Mouse (Mus musculus): ENCODE measurements around the gene Phf12. TPM values are rescaled to one million over a fixed set of nuclear protein-coding genes. Genes with fewer than 3 reads are reported as not detected.

Phf12 gene
- polyA plus RNA-seq, 1 experiment = 58.2 TPM

GRCm38 (mm10) chr11:77965101-77966036 is 17.2 kb upstream of the Phf12 start:
- TF ChIP-seq CTCF (IDR thresholded peaks at IDR 0.05; ENCODE audit: low read depth, low read length) (no peak), POLR2A (IDR thresholded peaks at IDR 0.05; ENCODE audit: insufficient read depth, low read length) (no peak), EP300 (IDR thresholded peaks at IDR 0.05; ENCODE audit: insufficient read depth, low read depth, low read length) (no peak)
- Histone ChIP-seq H3K27ac (ENCODE audit: insufficient read depth, low read length) (no peak overlapping the region), H3K9me3 (replicated peaks; ENCODE audit: control insufficient read depth, insufficient read depth, low read length, poor library complexity, severe bottlenecking) (no peaks in the 10 kb centered on the region), H3K4me1 (ENCODE audit: control insufficient read depth, insufficient read depth, low read length) (no peaks in the 10 kb centered on the region), H3K4me3 (ENCODE audit: low read depth, low read length) (no peak overlapping the region), H3K36me3 (ENCODE audit: control insufficient read depth, insufficient read depth, low read length, poor library complexity, severe bottlenecking) (no peaks in the 10 kb centered on the region), H3K9ac (ENCODE audit: low read depth, poor library complexity, severe bottlenecking) (no peak overlapping the region), H3K27me3 (ENCODE audit: control insufficient read depth, insufficient read depth, low read length, poor library complexity, severe bottlenecking) (peaks cover 2% of the 10 kb centered on the region; the same call in 1 of the 2 replicates)

- H3K9ac ChIP-seq (ENCODE audit: low read depth, poor library complexity, severe bottlenecking) = no peak overlapping the region
- no peaks in the 10 kb centered on the region for H3K36me3 ChIP-seq (ENCODE audit: control insufficient read depth, insufficient read depth, low read length, poor library complexity, severe bottlenecking)
- TF ChIP-seq CTCF (IDR thresholded peaks at IDR 0.05; ENCODE audit: low read depth, low read length) (no peak), EP300 (IDR thresholded peaks at IDR 0.05; ENCODE audit: insufficient read depth, low read depth, low read length) (no peak), POLR2A (IDR thresholded peaks at IDR 0.05; ENCODE audit: insufficient read depth, low read length) (no peak)
- no peaks in the 10 kb centered on the region for H3K9me3 ChIP-seq (replicated peaks; ENCODE audit: control insufficient read depth, insufficient read depth, low read length, poor library complexity, severe bottlenecking)
- H3K4me3 ChIP-seq (ENCODE audit: low read depth, low read length) = no peak overlapping the region
- peaks cover 2% of the 10 kb centered on the region; the same call in 1 of the 2 replicates for H3K27me3 ChIP-seq (ENCODE audit: control insufficient read depth, insufficient read depth, low read length, poor library complexity, severe bottlenecking)
- H3K4me1 ChIP-seq (ENCODE audit: control insufficient read depth, insufficient read depth, low read length) = no peaks in the 10 kb centered on the region
- no peak overlapping the region for H3K27ac ChIP-seq (ENCODE audit: insufficient read depth, low read length)
Observed at GRCm38 (mm10) chr11:77966037-77966391, 16.5 kb upstream of the Phf12 start.

GRCm38 (mm10) chr11:77967114-77967513 is 15.4 kb upstream of the Phf12 start:
- H3K4me1 ChIP-seq (ENCODE audit: control insufficient read depth, insufficient read depth, low read length) = no peaks in the 10 kb centered on the region
- no peak overlapping the region for H3K4me3 ChIP-seq (ENCODE audit: low read depth, low read length)
- no peaks in the 10 kb centered on the region for H3K36me3 ChIP-seq (ENCODE audit: control insufficient read depth, insufficient read depth, low read length, poor library complexity, severe bottlenecking)
- no peak for TF ChIP-seq POLR2A (IDR thresholded peaks at IDR 0.05; ENCODE audit: insufficient read depth, low read length)
- no peak for TF ChIP-seq CTCF (IDR thresholded peaks at IDR 0.05; ENCODE audit: low read depth, low read length)
- TF ChIP-seq EP300 (IDR thresholded peaks at IDR 0.05; ENCODE audit: insufficient read depth, low read depth, low read length) = no peak
- H3K9me3 ChIP-seq (replicated peaks; ENCODE audit: control insufficient read depth, insufficient read depth, low read length, poor library complexity, severe bottlenecking) = no peaks in the 10 kb centered on the region
- no peak overlapping the region for H3K27ac ChIP-seq (ENCODE audit: insufficient read depth, low read length)
- no peak overlapping the region for H3K9ac ChIP-seq (ENCODE audit: low read depth, poor library complexity, severe bottlenecking)
- H3K27me3 ChIP-seq (ENCODE audit: control insufficient read depth, insufficient read depth, low read length, poor library complexity, severe bottlenecking) = no peaks in the 10 kb centered on the region

GRCm38 (mm10) chr11:77968786-77969185 is 13.8 kb upstream of the Phf12 start:
- Histone ChIP-seq H3K36me3 (ENCODE audit: control insufficient read depth, insufficient read depth, low read length, poor library complexity, severe bottlenecking) (no peaks in the 10 kb centered on the region), H3K9ac (ENCODE audit: low read depth, poor library complexity, severe bottlenecking) (no peak overlapping the region), H3K27ac (ENCODE audit: insufficient read depth, low read length) (no peak overlapping the region), H3K27me3 (ENCODE audit: control insufficient read depth, insufficient read depth, low read length, poor library complexity, severe bottlenecking) (no peaks in the 10 kb centered on the region), H3K4me1 (ENCODE audit: control insufficient read depth, insufficient read depth, low read length) (no peaks in the 10 kb centered on the region), H3K9me3 (replicated peaks; ENCODE audit: control insufficient read depth, insufficient read depth, low read length, poor library complexity, severe bottlenecking) (no peaks in the 10 kb centered on the region), H3K4me3 (ENCODE audit: low read depth, low read length) (no peak overlapping the region)
- no peak for TF ChIP-seq CTCF (IDR thresholded peaks at IDR 0.05; ENCODE audit: low read depth, low read length)
- TF ChIP-seq EP300 (IDR thresholded peaks at IDR 0.05; ENCODE audit: insufficient read depth, low read depth, low read length) = no peak
- TF ChIP-seq POLR2A (IDR thresholded peaks at IDR 0.05; ENCODE audit: insufficient read depth, low read length) = no peak

GRCm38 (mm10) chr11:77970718-77971117 is 11.8 kb upstream of the Phf12 start:
- Histone ChIP-seq H3K4me3 (ENCODE audit: low read depth, low read length) (no peak overlapping the region), H3K4me1 (ENCODE audit: control insufficient read depth, insufficient read depth, low read length) (no peaks in the 10 kb centered on the region), H3K27me3 (ENCODE audit: control insufficient read depth, insufficient read depth, low read length, poor library complexity, severe bottlenecking) (no peaks in the 10 kb centered on the region), H3K9ac (ENCODE audit: low read depth, poor library complexity, severe bottlenecking) (no peak overlapping the region), H3K9me3 (replicated peaks; ENCODE audit: control insufficient read depth, insufficient read depth, low read length, poor library complexity, severe bottlenecking) (no peaks in the 10 kb centered on the region), H3K27ac (ENCODE audit: insufficient read depth, low read length) (no peak overlapping the region), H3K36me3 (ENCODE audit: control insufficient read depth, insufficient read depth, low read length, poor library complexity, severe bottlenecking) (no peaks in the 10 kb centered on the region)
- TF ChIP-seq POLR2A (IDR thresholded peaks at IDR 0.05; ENCODE audit: insufficient read depth, low read length) = no peak
- TF ChIP-seq CTCF (IDR thresholded peaks at IDR 0.05; ENCODE audit: low read depth, low read length) = peak; percentile 6

GRCm38 (mm10) chr11:77973520-77973919 is 9.0 kb upstream of the Phf12 start:
- Histone ChIP-seq H3K27me3 (ENCODE audit: control insufficient read depth, insufficient read depth, low read length, poor library complexity, severe bottlenecking) (no peaks in the 10 kb centered on the region), H3K9ac (ENCODE audit: low read depth, poor library complexity, severe bottlenecking) (no peak overlapping the region), H3K4me3 (ENCODE audit: low read depth, low read length) (no peak overlapping the region), H3K27ac (ENCODE audit: insufficient read depth, low read length) (no peak overlapping the region), H3K36me3 (ENCODE audit: control insufficient read depth, insufficient read depth, low read length, poor library complexity, severe bottlenecking) (no peaks in the 10 kb centered on the region), H3K9me3 (replicated peaks; ENCODE audit: control insufficient read depth, insufficient read depth, low read length, poor library complexity, severe bottlenecking) (no peaks in the 10 kb centered on the region), H3K4me1 (ENCODE audit: control insufficient read depth, insufficient read depth, low read length) (no peaks in the 10 kb centered on the region)
- TF ChIP-seq CTCF (IDR thresholded peaks at IDR 0.05; ENCODE audit: low read depth, low read length) = no peak
- TF ChIP-seq EP300 (IDR thresholded peaks at IDR 0.05; ENCODE audit: insufficient read depth, low read depth, low read length) = no peak
- TF ChIP-seq POLR2A (IDR thresholded peaks at IDR 0.05; ENCODE audit: insufficient read depth, low read length) = no peak
